Comparison of ENCODE assay signal across 9 mouse cellular contexts in the genomic region with DNA sequence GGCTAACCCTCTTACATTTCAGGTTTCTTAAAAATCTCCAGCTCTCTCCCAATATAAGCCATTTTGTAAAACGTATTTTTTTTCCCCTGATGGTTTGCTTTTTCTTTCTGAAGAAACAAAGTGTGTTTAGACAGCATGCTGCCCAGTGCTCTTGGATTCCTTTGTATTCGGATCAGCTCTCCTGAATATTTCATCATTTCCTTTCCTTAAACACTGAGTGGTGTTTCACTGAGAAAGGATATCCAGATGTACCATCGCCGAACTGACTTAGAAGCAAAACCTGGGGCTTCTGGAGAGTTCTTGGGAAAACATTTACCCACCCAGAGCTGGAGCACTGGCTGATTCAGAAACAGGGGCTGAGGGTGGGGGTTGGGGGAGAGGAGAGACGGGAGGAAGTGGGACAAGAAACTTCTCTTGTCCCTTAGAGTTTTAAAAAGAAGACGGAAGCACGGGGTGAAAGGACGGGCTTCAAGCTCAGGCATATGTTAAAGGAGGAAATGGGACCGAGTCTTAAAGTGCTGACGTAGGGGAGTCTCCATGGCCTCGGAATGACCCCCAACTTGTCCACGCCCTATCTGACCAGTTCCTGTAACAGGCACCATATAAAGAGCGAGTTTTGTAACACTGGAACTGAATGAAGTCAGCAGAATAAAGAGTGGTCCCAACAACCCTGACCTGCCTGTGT.
DNase-seq lines count a peak whose midpoint lies in the region; ATAC-seq and TF ChIP-seq lines count a peak whose summit lies in the region.
"Had no signal": no experiment of that assay in that cellular context is flagged by ENCODE, and none has a peak within 500 bp of the region (broad histone marks: within the 10 kb centered on the region; RNA-seq: fewer than 3 reads in every experiment).

No protein-coding gene starts in this region.

- H3K4me2 ChIP-seq in heart, embryonic 14.5 days (ENCODE audit: low read length) = no peak overlapping the region
- H3K4me2 ChIP-seq in liver, embryonic 13.5 days = no peak overlapping the region
- H3K4me2 ChIP-seq in stomach, postnatal 0 days (replicated peaks; ENCODE audit: low read depth) = no peak overlapping the region

- no peaks in the 10 kb centered on the region for H3K9me3 ChIP-seq in heart, embryonic 14.5 days (ENCODE audit: control insufficient read depth, low read length)
- H3K9me3 ChIP-seq in liver, embryonic 13.5 days (replicated peaks) = no peaks in the 10 kb centered on the region
- H3K9me3 ChIP-seq in stomach, postnatal 0 days (ENCODE audit: control insufficient read depth, low read length) = no peaks in the 10 kb centered on the region
- H3K9me3 ChIP-seq: G1E had no signal

- no peaks in the 10 kb centered on the region for H3K36me3 ChIP-seq in heart, embryonic 14.5 days (ENCODE audit: control insufficient read depth, insufficient read depth, low read length)
- H3K36me3 ChIP-seq in liver, embryonic 13.5 days = no peaks in the 10 kb centered on the region
- no peaks in the 10 kb centered on the region for H3K36me3 ChIP-seq in stomach, postnatal 0 days (ENCODE audit: control insufficient read depth, insufficient read depth, low read length)
- H3K36me3 ChIP-seq: G1E had no signal

- H3K4me3 ChIP-seq in heart, embryonic 14.5 days (ENCODE audit: control insufficient read depth in 1 of 2, insufficient read depth in 1 of 2, low read depth in 1 of 2, low read length in 2 of 2) = no peak overlapping the region
- no peak overlapping the region for H3K4me3 ChIP-seq in liver, embryonic 13.5 days (replicated peaks)
- no peak overlapping the region for H3K4me3 ChIP-seq in stomach, postnatal 0 days (ENCODE audit: low read depth, low read length)

- no peaks in the 10 kb centered on the region for H3K27me3 ChIP-seq in heart, embryonic 14.5 days (ENCODE audit: control insufficient read depth, insufficient read depth, low read length)
- no peaks in the 10 kb centered on the region for H3K27me3 ChIP-seq in liver, embryonic 13.5 days
- no peaks in the 10 kb centered on the region for H3K27me3 ChIP-seq in stomach, postnatal 0 days (ENCODE audit: control insufficient read depth, insufficient read depth, low read length)

- peaks cover 17 to 34% of the 10 kb centered on the region in 2 experiments for H3K4me1 ChIP-seq in heart, embryonic 14.5 days (ENCODE audit: control insufficient read depth in 2 of 2, insufficient read depth in 2 of 2, low read length in 2 of 2)
- H3K4me1 ChIP-seq in liver, embryonic 13.5 days (replicated peaks) = peaks cover 76% of the 10 kb centered on the region
- peaks cover 7% of the 10 kb centered on the region for H3K4me1 ChIP-seq in stomach, postnatal 0 days (replicated peaks; ENCODE audit: control insufficient read depth, insufficient read depth)

- H3K9ac ChIP-seq in heart, embryonic 14.5 days (ENCODE audit: low read length) = no peak overlapping the region
- no peak overlapping the region for H3K9ac ChIP-seq in liver, embryonic 13.5 days
- no peak overlapping the region for H3K9ac ChIP-seq in stomach, postnatal 0 days (ENCODE audit: low read length)

- no peak for TF ChIP-seq CTCF in stomach, postnatal 0 days (IDR thresholded peaks at IDR 0.05; ENCODE audit: low read depth)

- DNase-seq in heart, adult 11 months = peak; percentile 98
- DNase-seq in heart, adult 8-10 months (ENCODE audit: low spot score) = no peak
- peak; percentile 54 for DNase-seq in NIH3T3 (ENCODE audit: low read depth)
- no peak for DNase-seq in liver, embryonic 13.5 days
- DNase-seq in stomach, postnatal 0 days (ENCODE audit: low spot score) = peak; percentile 65
- DNase-seq in urinary bladder, adult 2 months (ENCODE audit: low spot score) = no peak
- DNase-seq in ovary, postnatal 36 days (ENCODE audit: low spot score) = no peak

- TF ChIP-seq EP300 in stomach, postnatal 0 days (optimal IDR thresholded peaks at IDR 0.05) = no peak

- H3K27ac ChIP-seq in heart, embryonic 14.5 days (replicated peaks in 1 of 2; ENCODE audit: control insufficient read depth in 1 of 2, insufficient read depth in 1 of 2, low read depth in 2 of 2, low read length in 2 of 2) = peak overlapping the region; percentile 64 to 72
- peak overlapping the region; percentile 52 for H3K27ac ChIP-seq in liver, embryonic 13.5 days
- peak overlapping the region; percentile 73 for H3K27ac ChIP-seq in stomach, postnatal 0 days (replicated peaks)

- 0 out of 2 replicates have a peak, but pooled peaks have one; percentile 42 for ATAC-seq in heart, embryonic 14.5 days (ENCODE audit: insufficient number of reproducible peaks, insufficient read depth, low FRiP score, low read depth)
- peak; percentile 32; the same call in 1 of the 2 replicates for ATAC-seq in liver, embryonic 13.5 days (ENCODE audit: low read depth)
- ATAC-seq in stomach, postnatal 0 days (ENCODE audit: low FRiP score, low TSS enrichment) = peak; percentile 86

- WGBS in heart, embryonic 14.5 days = 52% methylated on average over 13 of the region's 13 CpGs
- 26% methylated on average over 13 of the region's 13 CpGs for WGBS in liver, embryonic 13.5 days (ENCODE audit: insufficient replicate concordance)
- WGBS in stomach, postnatal 0 days = 20% methylated on average over 13 of the region's 13 CpGs

Comparison
In these comparisons a context has a peak if more than half of its experiments do, and no peak if none do; other contexts are left out.
1. DNase-seq: peak in heart, adult 11 months (single experiment), NIH3T3 (single experiment) and stomach, postnatal 0 days (single experiment); none in heart, adult 8-10 months (single experiment), liver, embryonic 13.5 days (single experiment), urinary bladder, adult 2 months (single experiment) and ovary, postnatal 36 days (single experiment).
2. ATAC-seq: peak in every context shown above with its lines; median percentile 86 in stomach, postnatal 0 days; 42 in heart, embryonic 14.5 days; 32 in liver, embryonic 13.5 days.
3. Peak in every context shown above with its lines, with median percentiles within 50 percentile points of each other: H3K27ac ChIP-seq.